Mouse (Mus musculus) myocyte (in vitro differentiated cells): ENCODE measurements around the gene Spryd7.

Experiments used
- E2F4 ChIP-seq: IDR thresholded peaks from one replicate; pipeline ENCODE4 v1.6.1; 2011; ENCODE audit warnings: mild to moderate bottlenecking, control low read depth, moderate library complexity; ENCODE audit not compliant: insufficient read depth
- MAX ChIP-seq: IDR thresholded peaks from one replicate; pipeline ENCODE4 v1.6.1; 2011; ENCODE audit warnings: low read depth, mild to moderate bottlenecking, control low read depth
- MYOG ChIP-seq, 3 experiments: IDR thresholded peaks; one replicate each; pipeline ENCODE4 v1.6.1; 2011; ENCODE audit warnings: control low read depth in 2 of 3, low read depth in 2 of 3, mild to moderate bottlenecking in 2 of 3; ENCODE audit not compliant: insufficient read length in 2 of 3, control insufficient read depth in 1 of 3, insufficient read depth in 1 of 3
- POLR2A ChIP-seq: IDR thresholded peaks from one replicate; pipeline ENCODE4 v1.6.1; 2011; ENCODE audit warnings: low read depth, mild to moderate bottlenecking, control low read depth, moderate library complexity; ENCODE audit not compliant: insufficient read length
- TCF12 ChIP-seq: IDR thresholded peaks from one replicate; pipeline ENCODE4 v1.6.1; 2011; ENCODE audit warnings: mild to moderate bottlenecking, control low read depth; ENCODE audit not compliant: poor library complexity, insufficient read depth, severe bottlenecking
- USF1 ChIP-seq: IDR thresholded peaks from one replicate; pipeline ENCODE4 v1.6.1; 2011; ENCODE audit warnings: low read depth, mild to moderate bottlenecking, control low read depth, moderate library complexity

GRCm38 (mm10) chr14:61523821-61524220, 32.9 kb downstream of the Spryd7 start:
- TF ChIP-seq POLR2A (no peak), USF1 (no peak), E2F4 (no peak), MAX (no peak), MYOG (IDR thresholded peaks at IDR 0.05; ENCODE audit: control insufficient read depth in 1 of 3, insufficient read depth in 1 of 3, insufficient read length in 2 of 3, low read depth in 2 of 3) (no peak), TCF12 (no peak)
